Mouse (Mus musculus) midbrain, embryonic 12.5 days (tissue): ENCODE measurements around the gene Fkbp5. TPM values are rescaled to one million over a fixed set of nuclear protein-coding genes. Genes with fewer than 3 reads are reported as not detected.

Source experiments
- ATAC-seq: fragments of 200-750 bp; cut with Nextera tagmentation; 2 replicates; pipeline ENCODE4 v1.8.0; 2017; ENCODE audit warnings: low read depth, moderate TSS enrichment, moderate library complexity; ENCODE audit not compliant: low FRiP score
- H3K27ac ChIP-seq: fragments of 300-500 bp; sonication (generic); replicated peaks from 2 replicates; pipeline ENCODE4 v1.5.1; 2016; ENCODE audit warnings: mild to moderate bottlenecking
- H3K27me3 ChIP-seq: fragments of 300-500 bp; sonication (generic); 2 replicates; pipeline ENCODE4 v1.6.1; 2016; ENCODE audit warnings: mild to moderate bottlenecking
- H3K36me3 ChIP-seq: fragments of 300-500 bp; sonication (generic); 2 replicates; pipeline ENCODE4 v1.6.1; 2016
- H3K4me1 ChIP-seq: fragments of 300-500 bp; sonication (generic); 2 replicates; pipeline ENCODE4 v1.6.1; 2016
- H3K4me2 ChIP-seq: fragments of 300-500 bp; sonication (generic); replicated peaks from 2 replicates; pipeline ENCODE4 v1.6.1; 2016; ENCODE audit warnings: mild to moderate bottlenecking, moderate library complexity
- H3K4me3 ChIP-seq: fragments of 300-500 bp; sonication (generic); 2 replicates; pipeline ENCODE4 v1.5.1; 2016; ENCODE audit warnings: mild to moderate bottlenecking
- H3K9ac ChIP-seq: fragments of 300-500 bp; sonication (generic); replicated peaks from 2 replicates; pipeline ENCODE4 v1.6.1; 2016; ENCODE audit warnings: mild to moderate bottlenecking, moderate library complexity
- H3K9me3 ChIP-seq: fragments of 300-500 bp; sonication (generic); 2 replicates; pipeline ENCODE4 v1.6.1; 2016; ENCODE audit warnings: mild to moderate bottlenecking
- WGBS: fragments of 180-500 bp; shearing (Covaris S2); methylation state at CpG from one replicate; pipeline ENCODE4 v1.1.7; 2016; 5-methylcytosine and 5-hydroxymethylcytosine counted together
- polyA plus RNA-seq: library from polyadenylated mRNA; unstranded; fragments of >200 nt; fragmentation: Nextera tagmentation; extraction: Ambion mirVana; gene quantifications from 2 replicates; pipeline ENCODE4 v1.2.1, GENCODE M21; 2016

Gene Fkbp5
- polyA plus RNA-seq, 1 experiment from 2014 or later = 38.2 TPM

GRCm38 (mm10) chr17:28442661-28443060 is 74.7 kb downstream of the Fkbp5 start:
- Histone ChIP-seq H3K4me3 (no peak overlapping the region), H3K9me3 (no peaks in the 10 kb centered on the region), H3K36me3 (0 out of 2 replicates have a peak, but pooled peaks cover 6% of the 10 kb centered on the region), H3K4me2 (no peak overlapping the region), H3K27ac (no peak overlapping the region), H3K27me3 (no peaks in the 10 kb centered on the region), H3K9ac (no peak overlapping the region), H3K4me1 (no peaks in the 10 kb centered on the region)
- 83% methylated on average over 6 of the region's 6 CpGs for WGBS
- ATAC-seq = no peak

GRCm38 (mm10) chr17:28438342-28439115 is 78.8 kb downstream of the Fkbp5 start:
- no peak for ATAC-seq
- Histone ChIP-seq H3K4me3 (no peak overlapping the region), H3K27me3 (no peaks in the 10 kb centered on the region), H3K27ac (no peak overlapping the region), H3K4me1 (no peaks in the 10 kb centered on the region), H3K36me3 (0 out of 2 replicates have a peak, but pooled peaks cover 6% of the 10 kb centered on the region), H3K9me3 (no peaks in the 10 kb centered on the region), H3K9ac (no peak overlapping the region), H3K4me2 (no peak overlapping the region)
- 88% methylated on average over 6 of the region's 6 CpGs for WGBS

DNA sequence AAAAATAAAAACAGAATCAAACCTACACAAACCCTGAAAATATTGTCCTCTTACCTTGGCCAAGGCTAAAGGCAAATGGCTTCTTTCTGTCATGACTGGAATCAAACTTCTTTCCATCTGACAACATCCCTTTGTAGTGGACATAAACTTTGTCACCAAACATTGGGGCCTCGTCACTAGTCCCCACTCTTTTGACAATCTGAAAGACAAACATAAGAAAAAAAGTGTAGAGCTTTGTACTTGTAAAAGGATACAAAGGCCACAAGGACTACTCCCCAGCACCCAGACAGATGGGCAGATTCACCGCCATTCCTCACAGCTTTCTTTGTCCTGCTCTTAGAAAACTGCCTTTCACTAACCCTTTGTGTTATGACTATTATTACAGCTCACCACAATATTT is 79.4 kb downstream of the Fkbp5 start:
- WGBS = 66% methylated on average over 2 of the region's 2 CpGs
- Histone ChIP-seq H3K36me3 (0 out of 2 replicates have a peak, but pooled peaks cover 6% of the 10 kb centered on the region), H3K9ac (no peak overlapping the region), H3K27ac (no peak overlapping the region), H3K4me2 (no peak overlapping the region), H3K4me1 (no peaks in the 10 kb centered on the region), H3K9me3 (no peaks in the 10 kb centered on the region), H3K27me3 (no peaks in the 10 kb centered on the region), H3K4me3 (no peak overlapping the region)
- ATAC-seq = no peak

DNA sequence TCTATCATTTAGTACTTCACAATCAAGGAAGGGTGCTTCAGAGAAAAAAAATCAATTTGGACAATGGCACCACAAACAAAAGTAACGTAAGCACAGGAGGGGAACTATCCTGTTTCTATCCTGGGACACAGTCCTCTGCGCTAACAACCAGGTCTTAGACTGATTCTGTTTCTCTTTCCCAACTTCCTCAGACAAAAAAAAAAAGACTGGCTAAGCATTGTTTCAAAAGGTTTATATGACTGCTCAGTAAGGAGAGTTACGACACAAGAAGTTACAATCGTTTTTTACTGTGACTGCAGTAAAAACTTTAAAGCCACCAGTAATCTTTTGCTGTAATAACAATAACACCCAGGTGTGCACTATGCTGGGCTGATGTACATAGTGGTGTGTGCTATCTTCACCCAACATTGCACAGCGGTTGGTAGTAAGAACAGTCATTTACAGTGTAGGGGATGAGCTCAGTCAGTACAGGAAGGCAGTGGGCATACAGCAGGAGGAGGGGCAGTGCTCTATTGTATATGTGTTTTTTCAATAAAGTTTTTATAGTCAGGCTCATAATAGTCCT is 82.3 kb downstream of the Fkbp5 start:
- no peak for ATAC-seq
- Histone ChIP-seq H3K4me2 (no peak overlapping the region), H3K9ac (no peak overlapping the region), H3K36me3 (0 out of 2 replicates have a peak, but pooled peaks cover 4% of the 10 kb centered on the region), H3K4me3 (no peak overlapping the region), H3K27me3 (no peaks in the 10 kb centered on the region), H3K27ac (no peak overlapping the region), H3K4me1 (no peaks in the 10 kb centered on the region), H3K9me3 (no peaks in the 10 kb centered on the region)
- 91% methylated on average over 5 of the region's 5 CpGs for WGBS

- Histone ChIP-seq H3K4me1 (no peaks in the 10 kb centered on the region), H3K27me3 (no peaks in the 10 kb centered on the region), H3K4me2 (no peak overlapping the region), H3K9me3 (no peaks in the 10 kb centered on the region), H3K4me3 (no peak overlapping the region), H3K27ac (no peak overlapping the region), H3K36me3 (no peaks in the 10 kb centered on the region), H3K9ac (no peak overlapping the region)
- 93% methylated on average over 6 of the region's 6 CpGs for WGBS
- ATAC-seq = no peak
Measured at GRCm38 (mm10) chr17:28433029-28433428, 84.3 kb downstream of the Fkbp5 start.

DNA sequence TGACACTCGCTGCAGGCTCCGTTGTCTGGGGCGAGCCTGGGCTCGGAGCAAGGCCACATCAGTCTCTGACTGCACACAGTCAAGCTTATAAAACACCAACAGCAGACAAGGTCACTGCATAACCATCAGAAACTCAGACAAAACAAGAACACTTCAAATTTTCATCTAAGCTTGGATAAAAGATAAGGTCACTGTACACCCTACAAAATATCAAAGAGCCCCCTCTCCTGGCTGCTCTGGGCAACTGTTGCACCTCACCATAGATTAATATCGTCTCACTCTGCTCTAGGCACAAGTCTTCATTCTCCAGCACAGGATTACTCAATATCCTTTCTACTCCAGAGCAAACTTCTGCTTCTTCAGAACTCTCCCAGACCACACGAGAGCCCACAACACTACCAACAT is 85.4 kb downstream of the Fkbp5 start:
- no peak for ATAC-seq
- Histone ChIP-seq H3K27me3 (no peaks in the 10 kb centered on the region), H3K36me3 (no peaks in the 10 kb centered on the region)

GRCm38 (mm10) chr17:28431038-28431437 is 86.3 kb downstream of the Fkbp5 start:
- Histone ChIP-seq H3K9ac (no peak overlapping the region), H3K27ac (no peak overlapping the region), H3K36me3 (no peaks in the 10 kb centered on the region), H3K4me3 (no peak overlapping the region), H3K9me3 (no peaks in the 10 kb centered on the region), H3K4me1 (no peaks in the 10 kb centered on the region), H3K27me3 (no peaks in the 10 kb centered on the region), H3K4me2 (no peak overlapping the region)
- WGBS = 83% methylated on average over 7 of the region's 7 CpGs
- ATAC-seq = no peak

More for the DNA sequence above, 85.4 kb downstream of the Fkbp5 start:
- no peak overlapping the region for H3K4me2 ChIP-seq
- no peak overlapping the region for H3K9ac ChIP-seq
- H3K4me3 ChIP-seq = no peak overlapping the region
- H3K4me1 ChIP-seq = no peaks in the 10 kb centered on the region
- no peak overlapping the region for H3K27ac ChIP-seq
- 93% methylated on average over 6 of the region's 6 CpGs for WGBS
- H3K9me3 ChIP-seq = no peaks in the 10 kb centered on the region

DNA sequence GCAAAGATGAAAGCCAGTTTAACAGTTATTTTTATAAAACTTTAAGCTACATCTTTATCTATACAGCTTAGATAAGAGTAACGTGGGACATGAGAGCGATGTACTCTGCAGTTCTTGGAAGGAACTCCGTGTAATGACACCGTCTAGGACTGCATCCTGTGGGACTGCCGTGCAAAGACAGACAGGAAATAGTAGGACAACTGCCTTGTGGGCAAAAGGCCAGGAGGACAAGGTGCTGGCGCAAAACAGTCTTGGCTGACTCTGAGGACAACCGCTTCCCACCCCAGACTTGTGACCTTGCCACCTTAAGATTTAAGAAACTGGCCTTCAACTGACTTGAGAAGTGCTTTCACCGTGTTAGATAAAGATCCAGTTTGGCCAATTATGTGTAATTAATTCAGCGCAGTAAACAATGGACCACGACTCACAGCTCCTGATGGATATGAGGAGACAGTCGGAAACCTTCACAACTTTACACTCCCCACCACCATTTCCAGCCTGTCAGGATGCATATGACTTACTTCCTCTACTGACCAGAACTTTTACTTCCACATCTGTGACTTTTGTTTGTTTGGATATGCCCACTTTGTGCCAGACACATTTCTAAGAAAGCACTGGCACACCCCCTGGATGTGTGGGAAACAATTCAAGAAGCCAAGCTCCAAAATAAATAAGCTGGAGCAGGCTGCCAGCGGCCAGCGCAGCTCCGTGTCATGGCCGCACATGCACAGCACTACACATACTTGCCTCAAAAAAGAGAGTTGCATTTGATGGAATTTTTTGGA is 88.7 kb downstream of the Fkbp5 start:
- Histone ChIP-seq H3K36me3 (no peaks in the 10 kb centered on the region), H3K4me3 (no peak overlapping the region), H3K4me1 (no peaks in the 10 kb centered on the region), H3K27ac (no peak overlapping the region), H3K27me3 (no peaks in the 10 kb centered on the region), H3K9me3 (no peaks in the 10 kb centered on the region), H3K4me2 (no peak overlapping the region), H3K9ac (no peak overlapping the region)
- WGBS = 92% methylated on average over 15 of the region's 15 CpGs
- no peak for ATAC-seq

DNA sequence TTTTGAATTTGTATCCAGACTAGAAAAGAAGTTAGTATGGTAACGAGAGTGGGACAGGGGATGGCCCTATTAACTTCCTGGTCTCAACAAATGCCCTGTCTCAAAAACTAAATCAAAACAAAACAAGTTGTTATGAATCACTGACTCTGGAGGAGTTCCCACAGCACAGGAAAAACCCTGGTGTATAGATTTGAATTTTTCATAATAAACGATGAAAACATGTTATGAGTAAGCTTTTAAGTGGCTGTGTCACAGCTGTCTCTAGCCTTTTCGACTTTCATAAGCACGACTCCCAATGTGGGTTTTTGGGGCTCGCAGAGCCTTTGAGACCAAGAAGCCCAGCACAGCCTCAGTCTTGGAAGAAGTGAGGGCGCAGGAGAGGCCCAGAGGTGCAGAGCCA is 89.7 kb downstream of the Fkbp5 start:
- ATAC-seq = no peak
- WGBS = 92% methylated on average over 6 of the region's 6 CpGs
- H3K4me3 ChIP-seq = no peak overlapping the region

GRCm38 (mm10) chr17:28424373-28424772 is 93.0 kb downstream of the Fkbp5 start:
- WGBS = 93% methylated on average over 6 of the region's 6 CpGs

More for the DNA sequence above, 89.7 kb downstream of the Fkbp5 start:
- Histone ChIP-seq H3K4me1 (no peaks in the 10 kb centered on the region), H3K4me2 (no peak overlapping the region), H3K27me3 (no peaks in the 10 kb centered on the region), H3K9ac (no peak overlapping the region), H3K36me3 (no peaks in the 10 kb centered on the region), H3K9me3 (no peaks in the 10 kb centered on the region), H3K27ac (no peak overlapping the region)

GRCm38 (mm10) chr17:28421071-28421470 is 96.3 kb downstream of the Fkbp5 start:
- 87% methylated on average over 5 of the region's 5 CpGs for WGBS
- no peaks in the 10 kb centered on the region for H3K36me3 ChIP-seq
- no peak overlapping the region for H3K9ac ChIP-seq
- no peaks in the 10 kb centered on the region for H3K4me1 ChIP-seq
- H3K4me2 ChIP-seq = no peak overlapping the region
- H3K4me3 ChIP-seq = no peak overlapping the region
- no peak for ATAC-seq
- H3K9me3 ChIP-seq = no peaks in the 10 kb centered on the region
- H3K27me3 ChIP-seq = no peaks in the 10 kb centered on the region
- no peak overlapping the region for H3K27ac ChIP-seq

More at GRCm38 (mm10) chr17:28424373-28424772, 93.0 kb downstream of the Fkbp5 start:
- Histone ChIP-seq H3K4me2 (no peak overlapping the region), H3K36me3 (no peaks in the 10 kb centered on the region), H3K27ac (no peak overlapping the region), H3K9me3 (no peaks in the 10 kb centered on the region), H3K9ac (no peak overlapping the region), H3K27me3 (no peaks in the 10 kb centered on the region), H3K4me3 (no peak overlapping the region), H3K4me1 (no peaks in the 10 kb centered on the region)
- no peak for ATAC-seq
